Mouse (Mus musculus) gastrocnemius, postnatal 4 days (tissue): ENCODE data around the gene Slc16a1. TPM values are rescaled to one million over a fixed set of nuclear protein-coding genes. Genes with fewer than 3 reads are reported as not detected.
"Not testable (repeated sequence)": the region's sequence is repeated elsewhere in the genome, so short reads cannot be mapped to it uniquely, and the experiment has no call there.

ENCODE experiments used
- DNase-seq, 2 experiments: peaks; one replicate each; pipeline ENCODE4 v3.0.0; 2021 to 2022; ENCODE audit warnings: low spot score in 2 of 2, mixed read lengths in 2 of 2
- total RNA-seq, 2 experiments: library from RNA; stranded (reverse); gene quantifications; 2 replicates each; pipeline ENCODE4 v1.2.3; 2021

Gene Slc16a1
- total RNA-seq, 2 experiments from 2014 or later, result 28.5 to 36.1 TPM

DNA sequence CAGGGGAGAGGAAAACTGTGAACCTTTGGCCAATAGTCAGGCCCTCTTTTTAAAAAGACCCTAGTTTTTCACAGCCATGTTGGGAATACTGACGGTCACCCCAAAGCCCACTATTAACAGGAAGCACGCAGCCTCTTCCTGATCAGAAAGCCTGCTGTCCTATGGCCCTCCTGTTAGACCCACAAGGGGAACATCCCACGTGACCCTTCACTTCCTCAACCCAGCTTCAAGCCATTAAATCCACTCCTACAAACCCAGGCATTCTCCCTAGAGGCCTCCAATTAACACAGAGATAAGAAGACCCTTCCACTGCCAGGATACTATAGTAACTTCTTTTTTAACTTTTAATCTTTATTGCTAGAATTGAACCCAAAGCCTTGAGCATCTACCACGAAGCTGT, 33.6 kb downstream of the Slc16a1 start:
- no peak for DNase-seq

DNA sequence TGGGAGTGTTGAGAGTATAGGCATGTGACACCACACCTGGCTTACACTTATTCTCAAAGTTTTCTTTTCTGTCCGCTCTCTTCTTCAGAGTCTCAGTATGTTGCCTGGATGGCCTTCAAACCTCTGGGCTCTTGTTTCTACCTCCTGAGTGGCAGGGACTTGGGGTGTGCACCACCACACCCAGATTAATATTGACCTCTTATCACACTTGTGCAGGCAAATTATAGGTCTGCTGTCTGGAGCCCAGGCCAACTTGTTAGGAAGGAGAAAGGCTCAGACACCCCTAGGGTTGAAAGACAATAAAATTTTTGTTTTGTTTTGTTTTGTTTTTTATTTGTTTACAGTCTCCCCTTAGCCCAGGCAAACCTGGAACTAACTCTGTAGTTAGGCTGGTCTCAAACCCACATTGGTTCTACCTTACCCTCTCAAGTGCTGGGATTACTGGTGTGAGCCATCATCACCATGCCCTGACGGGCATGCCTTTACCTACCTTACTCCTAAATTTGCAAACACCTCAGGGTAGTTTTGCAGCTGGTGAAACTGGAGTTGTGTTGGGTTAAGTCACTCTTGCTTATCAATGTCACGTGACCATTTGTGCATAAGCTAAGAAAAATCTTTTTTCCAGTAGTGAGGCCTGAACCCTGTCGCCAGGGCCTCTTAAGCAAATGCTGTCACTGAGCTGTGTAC, 35.3 kb downstream of the Slc16a1 start:
- DNase-seq, result no peak

DNA sequence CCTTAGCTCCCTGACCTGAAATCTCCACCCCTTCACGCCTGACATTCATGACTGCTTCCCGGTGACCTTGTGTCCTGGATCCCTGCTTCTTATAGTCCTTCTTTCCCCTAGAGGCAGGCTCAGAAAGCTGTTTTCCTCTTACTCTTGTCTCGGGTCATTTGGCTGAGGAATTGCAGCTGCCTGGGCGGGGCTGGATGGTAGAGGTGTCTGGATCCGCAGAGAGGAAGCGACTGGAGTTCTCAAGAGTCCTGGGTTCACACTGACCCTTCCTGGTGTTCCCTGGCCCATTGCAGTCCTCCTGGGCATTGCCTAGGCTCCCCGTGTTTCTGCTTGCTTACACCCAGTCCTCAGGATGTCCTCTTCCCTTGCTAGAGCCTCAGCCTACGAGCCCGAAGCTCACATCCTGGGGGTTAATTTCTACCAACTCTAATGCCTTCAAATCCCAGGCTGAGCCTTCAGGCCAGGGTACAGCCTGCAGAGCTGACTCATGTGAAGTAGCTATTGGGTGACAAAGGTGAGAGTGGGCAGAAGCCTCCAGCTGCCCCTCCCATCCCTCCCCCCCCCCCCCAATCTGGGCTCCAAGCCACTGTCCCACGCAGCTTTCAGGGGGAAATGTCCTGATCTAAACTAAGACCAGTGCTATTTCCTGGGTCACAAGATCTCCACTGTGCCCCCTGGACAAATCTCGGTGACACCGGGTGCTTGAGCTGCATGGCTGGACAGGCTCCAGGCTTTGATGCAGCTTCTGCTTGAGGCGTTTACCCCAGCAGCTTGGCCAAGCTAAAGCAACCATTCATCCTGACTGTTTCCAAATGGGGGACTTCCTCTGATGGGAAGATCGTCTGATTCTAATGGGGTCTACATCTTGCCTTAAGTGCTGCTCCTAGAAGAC, 36.1 kb downstream of the Slc16a1 start:
- peak in 1 of 2 experiments; percentile 27 for DNase-seq

DNA sequence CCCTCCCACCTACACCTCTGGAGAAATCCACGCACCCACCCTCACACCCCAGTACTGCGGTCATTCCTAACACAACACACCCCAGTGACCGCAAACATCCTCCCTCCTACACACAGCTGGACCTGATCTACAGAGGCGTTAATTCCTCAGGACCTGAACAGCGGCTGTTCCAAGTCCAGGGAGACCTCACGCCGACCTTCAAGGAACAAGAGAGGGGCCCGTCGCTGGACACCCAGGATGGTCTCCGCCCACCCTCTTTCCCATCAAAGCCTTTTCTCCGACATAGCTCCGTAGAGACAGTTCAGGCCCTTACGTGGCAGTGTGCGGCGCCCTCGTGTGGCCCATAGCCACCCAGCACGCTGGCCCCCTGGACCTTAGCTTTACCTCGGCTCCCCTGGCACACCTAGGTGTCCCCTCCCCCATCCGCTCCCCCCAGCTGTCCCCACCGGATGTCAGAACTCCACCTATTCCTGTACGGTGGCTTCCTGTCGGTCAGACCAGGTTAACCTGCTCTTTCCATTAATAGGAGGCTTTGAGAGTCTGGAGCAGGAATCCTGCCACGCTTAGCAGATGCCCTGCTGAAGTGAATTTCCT, 36.9 kb downstream of the Slc16a1 start:
- DNase-seq, result peak; percentile 48 to 75

DNA sequence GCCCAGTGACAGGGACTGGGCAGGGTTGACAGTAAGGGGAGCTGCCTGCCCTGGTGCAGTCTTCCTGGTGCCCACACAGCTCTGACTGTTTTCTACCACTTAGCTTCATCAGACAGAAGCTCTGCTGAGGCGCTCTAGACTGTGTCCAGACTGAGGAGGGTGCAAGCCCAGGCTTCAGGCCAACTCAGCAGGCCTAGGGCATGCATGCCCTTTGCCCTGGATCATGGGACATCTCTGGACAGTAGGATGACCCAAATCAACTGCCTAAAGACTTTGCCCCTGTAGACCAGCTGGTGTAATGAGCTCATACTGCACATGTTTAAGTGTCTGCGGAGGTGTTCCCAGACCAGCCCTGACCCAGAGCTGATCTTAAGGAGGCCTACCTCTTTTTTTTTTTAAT, 39.3 kb downstream of the Slc16a1 start:
- no peak for DNase-seq

DNA sequence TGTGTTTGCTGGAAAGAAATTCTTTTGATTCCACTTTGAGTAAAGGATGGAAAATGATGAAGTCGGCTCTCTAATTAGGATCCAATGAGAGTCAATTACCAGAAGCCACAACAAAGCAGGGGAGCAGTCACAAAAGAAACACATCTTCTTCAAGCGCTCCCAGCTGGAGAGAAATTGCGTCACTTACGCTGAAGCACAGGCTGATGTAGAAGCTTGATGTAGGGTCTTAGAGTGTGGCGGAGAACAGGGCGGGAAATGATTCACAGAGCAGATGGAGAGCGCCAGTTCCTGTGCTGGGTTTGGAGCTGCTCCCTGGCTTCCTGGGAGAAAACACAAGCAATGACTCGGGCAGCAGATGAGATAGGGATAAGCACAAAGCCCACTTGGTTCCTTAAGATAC, 40.4 kb downstream of the Slc16a1 start:
- DNase-seq, result no peak

DNA sequence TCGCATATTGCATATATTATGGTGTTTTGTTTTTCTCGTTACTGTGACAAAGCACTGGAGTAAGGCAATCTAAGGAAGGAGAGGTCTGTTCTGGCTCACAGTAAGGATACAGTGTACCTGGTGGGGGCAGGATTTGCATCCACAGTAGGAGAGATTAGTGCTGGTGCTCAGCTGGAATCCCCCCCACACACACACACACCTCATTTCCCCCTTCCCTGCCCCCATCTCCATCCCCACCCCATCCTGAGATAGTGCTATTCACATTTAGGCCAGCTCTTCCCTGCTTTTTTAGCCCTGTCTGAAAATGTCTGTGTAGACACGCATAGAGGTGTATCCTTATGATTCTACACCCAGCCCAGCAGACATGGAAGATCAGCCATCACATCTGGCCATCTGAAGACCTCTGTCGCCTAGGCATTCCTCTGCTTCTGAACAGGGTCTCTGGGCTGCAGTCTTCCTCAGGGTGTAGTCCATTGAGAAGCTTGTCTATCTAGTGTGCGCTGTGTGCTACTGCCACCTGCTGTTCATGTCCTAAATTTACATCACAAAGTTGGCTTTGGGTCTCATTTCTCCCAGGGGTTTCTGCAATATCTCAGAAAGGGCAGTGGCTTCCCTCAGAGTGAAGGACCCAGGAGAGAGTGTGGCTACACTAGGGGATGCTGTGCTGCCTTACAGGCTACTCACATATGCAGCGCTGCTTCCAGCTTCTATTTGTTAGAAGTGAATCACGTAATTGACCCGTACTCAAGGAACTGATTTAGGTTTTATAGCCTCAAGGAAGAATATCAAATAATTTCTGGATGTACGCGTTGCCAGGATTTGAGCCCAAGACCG, 44.4 kb downstream of the Slc16a1 start:
- DNase-seq, result peak in 1 of 2 experiments; percentile 54

DNA sequence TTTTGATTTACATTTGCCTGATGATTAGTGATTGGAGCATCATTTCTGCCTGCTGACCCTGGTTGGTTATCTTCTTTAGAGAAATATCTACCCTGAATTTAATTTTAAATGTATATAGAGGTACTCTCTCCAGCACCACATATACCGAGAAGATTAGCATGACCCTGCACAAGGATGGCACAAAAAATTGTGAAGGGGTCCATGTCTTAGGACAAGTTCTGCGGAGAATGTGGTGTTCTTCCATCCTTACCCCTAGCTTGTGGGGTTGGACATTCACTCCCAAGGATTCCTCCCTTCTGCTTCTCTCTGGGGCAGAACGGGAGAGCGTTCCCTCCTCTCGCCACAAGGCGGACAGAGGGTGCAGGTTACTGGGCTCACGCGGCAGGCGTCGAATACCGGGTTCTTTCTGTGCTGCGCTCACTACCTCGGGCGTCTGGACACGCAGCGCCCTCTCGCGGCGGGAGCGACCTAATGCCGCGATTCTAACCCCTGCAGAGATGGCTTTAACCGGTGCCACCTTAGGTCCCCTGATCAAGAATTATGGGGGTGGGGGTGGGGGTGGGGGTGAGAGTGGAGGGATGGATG, 62.4 kb downstream of the Slc16a1 start:
- DNase-seq, result peak; percentile 63 to 80

DNA sequence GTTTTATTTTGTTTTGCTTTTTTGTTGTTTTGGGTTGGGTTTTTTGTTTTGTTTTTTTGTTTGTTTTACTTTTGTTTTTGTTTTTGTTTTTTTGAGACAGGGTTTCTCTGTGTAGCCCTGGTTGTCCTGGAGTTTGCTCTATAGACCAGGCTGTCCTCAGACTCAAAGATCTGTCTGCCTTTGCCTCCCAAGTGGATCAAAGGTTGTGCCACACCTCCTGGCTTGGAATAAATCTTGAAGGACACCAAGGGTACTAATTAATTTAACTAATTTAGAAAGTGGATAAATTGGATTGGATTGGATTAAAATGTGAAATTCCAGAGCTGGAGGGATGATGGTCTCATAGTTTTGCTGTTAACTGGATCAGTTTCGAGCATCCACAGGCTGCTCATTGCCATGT, 63.3 kb downstream of the Slc16a1 start:
- no peak for DNase-seq

DNA sequence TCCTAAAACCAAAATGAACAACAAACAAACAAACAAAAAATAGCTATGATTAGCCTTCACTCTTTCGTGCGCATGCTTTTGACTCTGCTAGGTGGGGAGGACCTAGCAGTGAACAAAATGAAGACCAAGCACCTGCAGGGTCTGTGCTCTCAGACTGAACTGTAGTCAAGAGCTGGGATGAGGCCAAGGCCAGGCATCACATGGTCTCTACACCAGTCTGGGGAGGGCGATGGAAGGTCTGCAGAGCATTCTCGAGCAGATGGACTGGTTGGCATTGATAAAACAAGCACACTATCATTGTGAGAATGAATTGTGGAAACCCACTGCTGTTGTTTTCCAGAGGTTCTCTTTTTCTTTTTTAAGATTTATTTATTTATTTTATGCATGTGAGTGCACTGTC, 65.5 kb downstream of the Slc16a1 start:
- DNase-seq, result no peak

DNA sequence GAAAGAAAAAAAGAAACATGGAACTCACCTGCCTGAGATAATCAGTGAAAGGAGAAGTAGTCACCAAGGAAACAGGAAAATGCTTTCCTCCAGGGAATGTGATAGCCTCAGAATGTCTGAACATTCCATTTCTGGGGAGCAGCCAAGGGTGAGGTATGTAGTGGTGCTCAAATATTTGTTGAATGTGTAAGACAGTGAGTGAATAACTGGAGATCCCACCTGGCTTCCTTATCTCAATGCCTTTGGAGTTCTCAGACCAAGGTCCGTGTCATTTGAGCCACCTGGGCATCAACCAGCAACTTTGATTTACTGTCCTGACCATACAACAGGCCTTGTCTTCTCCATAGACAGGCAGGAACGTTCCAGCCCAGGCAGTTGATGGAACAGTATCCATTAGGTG, 68.0 kb downstream of the Slc16a1 start:
- no peak for DNase-seq

DNA sequence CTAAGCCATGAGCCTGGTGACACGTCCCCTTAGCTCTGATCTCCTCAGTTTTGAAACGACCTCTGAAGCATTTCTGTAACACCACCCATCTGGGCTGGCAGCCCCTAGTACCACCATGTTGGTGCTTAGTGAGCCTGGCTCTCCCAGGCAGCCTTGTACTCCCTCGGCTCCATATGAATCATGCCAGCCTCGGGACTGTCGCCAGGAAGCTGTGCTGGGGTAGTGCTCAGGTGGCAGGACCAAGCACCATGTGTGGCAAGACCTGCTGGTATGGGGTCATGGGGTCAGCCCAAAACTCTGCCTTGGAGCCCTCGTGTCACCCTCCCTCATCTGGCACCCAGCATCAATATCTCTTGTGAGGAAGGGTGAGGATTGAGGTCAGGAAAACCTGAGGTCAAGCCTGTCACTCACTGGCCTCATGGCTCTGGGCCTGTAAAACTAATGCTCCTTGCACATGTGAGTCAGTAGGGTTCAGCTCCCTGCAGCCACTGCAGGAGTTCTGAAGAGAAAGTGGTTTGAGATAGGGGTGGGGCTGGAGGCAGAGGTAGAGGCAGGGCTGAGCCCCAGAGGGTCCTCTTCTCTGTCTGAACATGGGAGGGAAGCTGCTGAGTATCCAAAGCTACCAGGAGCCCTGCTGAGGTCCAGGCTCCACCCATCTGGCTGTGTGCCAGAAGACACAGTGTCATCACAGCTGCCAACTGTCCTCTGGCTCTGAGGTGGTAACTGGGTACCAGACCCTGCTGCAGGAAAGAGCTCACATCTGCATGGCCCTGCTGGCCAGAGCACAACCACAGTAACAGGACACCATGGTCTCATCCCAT, 68.7 kb downstream of the Slc16a1 start:
- DNase-seq, result not testable (repeated sequence)

DNA sequence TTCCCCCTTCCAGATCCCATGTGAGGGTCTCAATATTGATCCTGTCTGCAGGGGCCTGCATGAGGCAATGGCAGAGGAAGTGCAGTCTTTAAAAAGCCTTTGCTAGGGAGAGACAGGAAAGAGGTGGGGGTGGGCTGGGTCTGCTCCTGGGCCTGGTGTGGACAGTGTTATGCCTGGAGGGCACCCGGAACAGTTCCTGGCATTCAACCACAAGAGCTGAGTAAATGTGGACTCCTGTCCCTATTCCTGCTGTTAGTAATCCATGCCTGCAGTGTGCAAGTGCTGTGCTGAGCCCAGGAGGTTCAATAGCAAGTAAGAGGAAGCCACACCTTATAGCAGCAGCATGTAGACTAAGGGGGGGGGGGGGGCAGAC, 69.3 kb downstream of the Slc16a1 start:
- not testable (repeated sequence) for DNase-seq

Other genes starting within 250 kb of the Slc16a1 start
- 10 to 100 TPM; 16.8 to 16.9 TPM for gene Lrig2, start 126.8 kb upstream of the Slc16a1 start, total RNA-seq
- 10 to 100 TPM; 19.0 to 26.8 TPM for gene Ppm1j, start 142.4 kb downstream of the Slc16a1 start, total RNA-seq
- 1 to 10 TPM; 3.2 to 3.5 TPM for gene Fam19a3, start 143.2 kb downstream of the Slc16a1 start, total RNA-seq
- 100 to 1,000 TPM; 169 to 187 TPM for gene Rhoc, start 149.7 kb downstream of the Slc16a1 start, total RNA-seq
- gene Mov10, start 179.9 kb downstream of the Slc16a1 start, total RNA-seq, result 10 to 100 TPM; 17.0 to 18.9 TPM
- gene St7l, start 225.3 kb downstream of the Slc16a1 start, total RNA-seq, result 10 to 100 TPM; 22.9 to 29.4 TPM
- gene Capza1, start 225.8 kb downstream of the Slc16a1 start, total RNA-seq, result 10 to 100 TPM; 54.9 to 60.3 TPM